Mouse (Mus musculus): Measurements from ENCODE around the gene Defa21.
A peak's percentile ranks its signal among the peaks of the same experiment; 100 is the strongest.
"Not testable (repeated sequence)": the region's sequence is repeated elsewhere in the genome, so short reads cannot be mapped to it uniquely, and the experiment has no call there.

The Defa21 gene

GRCm38 (mm10) chr8:21025245-21025644, at the start of gene Defa21:
Gene Defa21, plus strand, starts transcription at chr8:21025545.
- not testable (repeated sequence) for DNase-seq

- DNase-seq: no peak
Observed at GRCm38 (mm10) chr8:20979846-20980245, 45.5 kb upstream of the Defa21 start.

- not testable (repeated sequence) for DNase-seq
Observed at GRCm38 (mm10) chr8:20994042-20994441, 31.3 kb upstream of the Defa21 start.

- DNase-seq: no peak
Observed at GRCm38 (mm10) chr8:20996776-20997175, 28.6 kb upstream of the Defa21 start.

GRCm38 (mm10) chr8:20997291-20997690, 28.1 kb upstream of the Defa21 start:
- no peak for DNase-seq

GRCm38 (mm10) chr8:21001171-21001570, 24.2 kb upstream of the Defa21 start:
- peak; percentile 6 for DNase-seq

GRCm38 (mm10) chr8:21006801-21007200, 18.5 kb upstream of the Defa21 start:
- DNase-seq: no peak

GRCm38 (mm10) chr8:21008578-21008977, 16.8 kb upstream of the Defa21 start:
- DNase-seq: not testable (repeated sequence)

GRCm38 (mm10) chr8:21010548-21010947, 14.8 kb upstream of the Defa21 start:
- not testable (repeated sequence) for DNase-seq

- DNase-seq: not testable (repeated sequence)
Observed at GRCm38 (mm10) chr8:21054747-21055146, 29.4 kb downstream of the Defa21 start, which contains the start of gene Defa23. Gene Defa23, plus strand, starts transcription at chr8:21055047.

GRCm38 (mm10) chr8:21064738-21065137, 39.4 kb downstream of the Defa21 start, which contains the start of gene Defa35:
Gene Defa35, plus strand, starts transcription at chr8:21065038.
- DNase-seq: not testable (repeated sequence)
